In the genomic region with DNA sequence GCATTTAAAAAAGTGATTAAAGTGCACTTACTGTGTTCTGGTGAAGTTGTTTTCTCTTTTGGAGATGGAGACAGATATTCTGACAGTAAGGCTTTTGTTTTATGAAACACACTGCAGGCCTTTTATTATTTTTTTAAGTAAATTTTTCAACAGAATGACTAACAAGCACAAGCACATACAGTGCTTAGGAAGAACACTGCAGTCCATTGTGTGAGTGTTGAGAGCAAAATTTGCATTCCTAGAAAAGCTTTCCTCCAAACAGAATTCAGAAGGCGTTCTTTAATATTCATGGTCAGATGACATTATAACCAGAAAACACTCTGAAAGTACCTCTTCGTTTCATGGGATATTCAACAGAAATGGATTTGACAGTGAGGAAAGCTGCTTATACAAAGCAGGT, we compare ENCODE assay signal across 27 mouse cellular contexts. TPM values are rescaled to one million over a fixed set of nuclear protein-coding genes. Genes with fewer than 3 reads are reported as not detected.
DNase-seq lines count a peak whose midpoint lies in the region; ATAC-seq and TF ChIP-seq lines count a peak whose summit lies in the region.
"Had no signal": no experiment of that assay in that cellular context is flagged by ENCODE, and none has a peak within 500 bp of the region (broad histone marks: within the 10 kb centered on the region; RNA-seq: fewer than 3 reads in every experiment).

No protein-coding gene starts in this region.

- no peaks in the 10 kb centered on the region for H3K36me3 ChIP-seq in kidney, adult 2 months (ENCODE audit: control insufficient read depth, insufficient read depth, low read length)
- H3K36me3 ChIP-seq: forebrain, embryonic 12.5 days; limb, embryonic 15.5 days; neural tube, embryonic 12.5 days had no signal

- 79% methylated on average over 2 of the region's 2 CpGs for WGBS in kidney, adult 2 months

- TF ChIP-seq CTCF in kidney, adult 2 months (conservative IDR thresholded peaks at IDR 0.05; ENCODE audit: insufficient read depth, insufficient read length, low read depth, low read length), result no peak

- no peak overlapping the region for H3K4me3 ChIP-seq in kidney, adult 2 months (ENCODE audit: insufficient read depth, low read depth, low read length)
- H3K4me3 ChIP-seq: forebrain, embryonic 12.5 days; limb, embryonic 15.5 days; megakaryocyte, embryonic 14.5 days; neural tube, embryonic 12.5 days had no signal

- no peak for TF ChIP-seq POLR2A in kidney, adult 2 months (IDR thresholded peaks at IDR 0.05; ENCODE audit: low read depth, low read length)

- ATAC-seq in frontal cortex, adult (ENCODE audit: low TSS enrichment), result peak; percentile 42; the same call in 1 of the 2 replicates

- no peak for DNase-seq in frontal cortex, postnatal 25 days (ENCODE audit: low spot score in 2 of 2)
- peak; percentile 18 for DNase-seq in layer of hippocampus, adult 9-11 months
- DNase-seq in layer of hippocampus, adult 8-10 months (ENCODE audit: low spot score in 2 of 2), result no peak
- peak; percentile 80 for DNase-seq in brain, adult 2 months (ENCODE audit: low read depth, low spot score)
- peak; percentile 66 for DNase-seq in telencephalon, adult 2 months (ENCODE audit: low read depth, low spot score)
- no peak for DNase-seq in kidney, adult 2 months
- DNase-seq: adrenal gland, postnatal 10 days; B cell, adult 2 months; cerebellum, adult 9-10 months; gastrocnemius, postnatal 36 days; kidney, adult 11 months; layer of hippocampus, postnatal 36 days; lung, embryonic 14.5 days; lung, postnatal 36 days; midbrain, embryonic 14.5 days; retina, postnatal 1 day; right cerebral cortex, postnatal 25 days; spleen, adult 18-20 months; thymus, postnatal 14 days had no signal

- peaks cover 11% of the 10 kb centered on the region; the same call in 1 of the 2 replicates for H3K4me1 ChIP-seq in kidney, adult 2 months (ENCODE audit: control insufficient read depth, insufficient read depth, low read length)
- H3K4me1 ChIP-seq: limb, embryonic 15.5 days; neural tube, embryonic 12.5 days had no signal

- H3K27ac ChIP-seq in kidney, adult 2 months (ENCODE audit: insufficient read depth, low read depth, low read length), result no peak overlapping the region
- H3K27ac ChIP-seq: forebrain, embryonic 12.5 days; kidney, postnatal 0 days; limb, embryonic 15.5 days; liver, embryonic 14.5 days; neural tube, embryonic 12.5 days had no signal

- H3K27me3 ChIP-seq in kidney, adult 2 months (replicated peaks; ENCODE audit: control insufficient read depth, insufficient read depth, low read length), result no peaks in the 10 kb centered on the region
- H3K27me3 ChIP-seq: CH12.LX; forebrain, embryonic 12.5 days; limb, embryonic 15.5 days; megakaryocyte, embryonic 14.5 days; neural tube, embryonic 12.5 days had no signal

RNA-seq across cellular contexts. Expression of a gene that starts 17.4 kb away (rescaled TPM):
- 10 to 100 TPM; 52.4 to 61.2 (median 56.4) TPM for total RNA-seq in layer of hippocampus, adult 8-10 months (2022)
- polyA plus RNA-seq in kidney, adult 2 months (2012; rRNA removed), result 25.2 and 32.2 TPM in 2 replicates

Comparison
In these comparisons a context has a peak if more than half of its experiments do, and no peak if none do; other contexts are left out.
1. DNase-seq: peak in layer of hippocampus, adult 9-11 months (single experiment), brain, adult 2 months (single experiment) and telencephalon, adult 2 months (single experiment); none in frontal cortex, postnatal 25 days (0 of 2), layer of hippocampus, adult 8-10 months (0 of 2) and kidney, adult 2 months (single experiment).